Mouse (Mus musculus) E14TG2a.4 (cell line): Measurements from ENCODE around the gene Endog.
"Not testable (repeated sequence)": the region's sequence is repeated elsewhere in the genome, so short reads cannot be mapped to it uniquely, and the experiment has no call there.

ENCODE experiments used
- H3K27me3 ChIP-seq: 2 replicates; pipeline ENCODE4 v1.6.1; 2014; ENCODE audit warnings: low read length, control low read depth; ENCODE audit not compliant: insufficient read depth
- H3K36me3 ChIP-seq: 2 replicates; pipeline ENCODE4 v1.6.1; 2014; ENCODE audit warnings: low read length, control low read depth; ENCODE audit not compliant: insufficient read depth
- H3K4me1 ChIP-seq: replicated peaks from 2 replicates; pipeline ENCODE4 v1.6.1; 2014; ENCODE audit warnings: low read depth, low read length, control low read depth
- H3K4me3 ChIP-seq: replicated peaks from 2 replicates; pipeline ENCODE4 v1.5.1; 2014; ENCODE audit warnings: mild to moderate bottlenecking, low read length
- H3K9me3 ChIP-seq: 2 replicates; pipeline ENCODE4 v1.6.1; 2014; ENCODE audit warnings: low read length, control low read depth
- CTCF ChIP-seq: conservative IDR thresholded peaks from 2 replicates; pipeline ENCODE4 v1.5.1; 2014; ENCODE audit warnings: low read length
- NANOG ChIP-seq: IDR thresholded peaks from 2 replicates; pipeline ENCODE4 v1.6.1; 2014; ENCODE audit warnings: borderline replicate concordance, low read length, mixed read lengths
- POU5F1 ChIP-seq: IDR thresholded peaks from 2 replicates; pipeline ENCODE4 v1.6.1; 2014; ENCODE audit warnings: low read length, borderline replicate concordance

Endog gene

DNA sequence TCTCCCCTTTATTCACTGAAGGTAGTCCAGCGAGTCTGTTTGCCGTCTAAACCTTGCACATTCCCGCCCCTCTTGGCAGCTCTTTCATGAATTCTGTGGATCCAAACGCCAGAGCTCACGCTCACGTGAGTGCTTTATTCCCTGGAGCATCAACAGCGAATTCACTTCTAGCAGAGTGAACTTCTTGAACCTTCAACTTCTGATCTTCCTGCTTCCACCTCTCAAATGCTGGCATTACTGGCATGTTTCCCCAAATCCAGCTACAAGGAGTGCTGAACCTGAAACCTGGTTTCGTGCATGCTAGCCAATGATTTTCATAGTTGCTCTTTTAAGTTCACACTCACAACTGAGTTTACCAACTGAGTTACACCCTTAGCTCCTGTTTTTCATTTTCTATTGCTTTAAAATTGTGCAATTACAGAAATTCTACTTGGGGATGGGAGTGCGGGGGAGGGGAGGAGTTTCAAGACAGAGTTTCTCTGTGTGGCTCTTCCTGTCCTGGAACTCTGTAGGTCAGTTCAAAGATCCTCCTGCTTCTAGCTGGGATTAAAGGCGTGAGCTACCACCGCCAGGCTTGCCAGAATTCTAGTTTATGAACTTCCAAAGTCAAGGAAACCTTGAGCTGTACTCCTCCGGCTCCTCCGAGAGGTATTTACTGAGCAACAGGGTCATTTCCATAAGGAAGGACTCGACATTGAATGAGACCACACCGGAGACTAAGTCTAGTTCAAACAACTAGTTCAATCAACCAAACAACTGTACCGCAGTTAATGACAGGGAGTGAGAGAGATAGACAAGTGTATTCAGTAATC is 38.3 kb upstream of the Endog start:
- peak overlapping the region; percentile 96 for H3K4me3 ChIP-seq
- no peaks in the 10 kb centered on the region for H3K27me3 ChIP-seq
- H3K9me3 ChIP-seq = peaks cover 27% of the 10 kb centered on the region
- no peak for TF ChIP-seq NANOG
- no peak for TF ChIP-seq POU5F1
- no peak for TF ChIP-seq CTCF
- H3K36me3 ChIP-seq = peaks cover 32% of the 10 kb centered on the region
- H3K4me1 ChIP-seq = peaks cover 52% of the 10 kb centered on the region

DNA sequence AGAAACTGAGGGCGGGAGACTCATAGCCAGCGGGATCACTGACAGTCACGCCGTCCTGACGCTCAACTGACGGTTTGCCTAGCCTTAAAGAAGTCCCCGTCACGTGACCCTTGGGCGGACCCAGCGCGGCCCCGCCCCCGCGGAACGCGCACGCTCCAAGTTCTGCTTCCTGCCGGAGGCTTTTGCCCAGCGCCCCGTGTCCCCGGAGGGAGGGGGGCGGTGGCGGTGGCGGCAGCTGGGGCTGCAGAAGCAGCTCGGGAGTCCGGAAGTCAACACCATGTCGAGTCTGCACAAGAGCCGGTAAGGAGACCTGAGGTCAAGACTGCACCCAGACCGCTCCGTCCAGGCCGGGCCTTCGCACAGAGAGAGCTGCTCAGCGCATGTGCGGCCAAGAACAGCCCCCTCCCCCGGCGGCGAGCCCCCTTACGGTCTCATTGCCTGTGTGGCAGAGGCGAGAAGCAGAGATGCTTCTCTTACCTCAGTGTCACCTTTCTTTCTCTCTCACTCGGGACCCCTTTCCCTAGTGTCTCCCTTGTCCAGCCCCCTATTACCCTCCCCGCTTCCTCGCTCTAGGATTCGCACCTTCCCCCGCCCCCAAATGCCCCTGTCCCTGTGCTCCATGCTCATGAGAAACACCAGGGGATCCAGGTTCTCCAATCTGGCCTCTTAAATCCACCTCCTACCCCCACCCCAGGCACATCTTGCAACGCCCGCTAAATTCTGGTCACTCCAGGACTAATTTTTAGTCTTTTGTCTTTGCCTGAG is 37.5 kb upstream of the Endog start, which contains the start of gene Tbc1d13:
Gene Tbc1d13 (plus strand): TSS at position 134 of the 765 bp plus-strand sequence.
- H3K4me3 ChIP-seq = peak within 1 kb of the TSS; percentile 96
- no peak for TF ChIP-seq CTCF
- no peak for TF ChIP-seq POU5F1
- TF ChIP-seq NANOG = no peak
- H3K27me3 ChIP-seq = no peaks in the 10 kb centered on the region
- H3K9me3 ChIP-seq = peaks cover 27% of the 10 kb centered on the region
- peaks cover 40% of the 10 kb centered on the region for H3K36me3 ChIP-seq
- peaks cover 59% of the 10 kb centered on the region for H3K4me1 ChIP-seq

- H3K9me3 ChIP-seq = peaks cover 23% of the 10 kb centered on the region
- H3K4me3 ChIP-seq = peak overlapping the region; percentile 96
- no peak for TF ChIP-seq CTCF
- TF ChIP-seq POU5F1 = no peak
- TF ChIP-seq NANOG = no peak
- peaks cover 44% of the 10 kb centered on the region for H3K36me3 ChIP-seq
- no peaks in the 10 kb centered on the region for H3K27me3 ChIP-seq
- peaks cover 63% of the 10 kb centered on the region for H3K4me1 ChIP-seq
Measured at GRCm38 (mm10) chr2:30134378-30134711, 36.9 kb upstream of the Endog start.

DNA sequence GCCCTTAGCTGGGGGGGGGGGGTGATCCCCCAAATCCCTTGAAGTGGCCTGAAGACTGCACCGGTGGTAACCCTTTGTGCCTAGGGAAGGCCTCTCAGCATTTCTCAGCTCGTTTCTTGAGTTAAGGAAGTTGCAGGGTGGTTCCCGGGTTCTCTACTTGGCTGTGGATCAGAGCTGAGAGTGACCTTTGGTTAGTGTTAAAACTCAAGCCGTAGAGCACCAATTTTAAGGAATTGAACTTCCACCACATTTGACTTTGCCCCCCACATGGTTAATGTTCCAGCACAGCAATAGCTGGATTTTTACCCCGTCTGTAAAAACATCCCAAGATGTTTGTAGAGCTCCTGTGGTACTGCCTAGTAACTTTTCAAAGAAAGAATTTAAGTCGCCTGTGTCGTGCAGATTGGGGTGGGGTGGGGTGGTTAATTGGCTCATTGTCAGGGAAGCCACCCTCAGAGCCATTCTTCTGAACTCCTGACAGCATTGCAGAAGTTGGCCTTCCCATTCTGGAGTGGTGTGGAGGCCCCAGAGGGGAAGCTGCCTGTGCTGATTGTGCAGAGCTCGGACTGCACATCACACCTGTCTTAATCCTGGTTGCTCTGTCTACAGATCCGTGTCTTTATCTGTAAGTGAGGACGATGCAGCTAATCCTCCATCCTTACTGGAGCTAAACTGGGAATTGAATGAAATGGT is 36.2 kb upstream of the Endog start:
- Histone ChIP-seq H3K9me3 (peaks cover 16% of the 10 kb centered on the region), H3K4me3 (peak overlapping the region; percentile 96), H3K4me1 (peaks cover 65% of the 10 kb centered on the region), H3K36me3 (peaks cover 46% of the 10 kb centered on the region), H3K27me3 (no peaks in the 10 kb centered on the region)
- TF ChIP-seq NANOG (peak; percentile 78), POU5F1 (no peak)

DNA sequence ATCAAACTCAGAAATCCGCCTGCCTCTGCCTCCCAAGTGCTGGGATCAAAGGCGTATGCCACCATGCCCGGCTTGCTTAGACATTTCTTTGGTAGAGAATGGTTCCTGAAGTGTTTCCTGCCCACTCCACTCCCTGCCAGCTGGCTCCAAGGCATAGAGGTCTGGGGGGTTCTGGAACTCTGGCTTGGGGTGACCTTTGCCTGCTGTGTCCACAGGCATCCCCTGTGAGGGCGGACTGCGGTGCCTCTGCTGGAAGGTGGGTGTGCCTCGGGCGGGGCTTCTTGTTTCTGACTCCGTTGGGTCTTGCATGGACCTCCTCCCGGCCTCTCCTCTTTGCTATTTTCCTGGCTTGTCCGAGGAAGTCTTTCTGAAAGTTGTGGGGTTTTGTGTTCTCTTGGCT is 34.8 kb upstream of the Endog start:
- Histone ChIP-seq H3K36me3 (peaks cover 60% of the 10 kb centered on the region), H3K27me3 (no peaks in the 10 kb centered on the region), H3K4me1 (peaks cover 79% of the 10 kb centered on the region), H3K9me3 (peaks cover 4% of the 10 kb centered on the region), H3K4me3 (peak overlapping the region; percentile 96)
- no peak for TF ChIP-seq CTCF
- TF ChIP-seq POU5F1 = no peak
- no peak for TF ChIP-seq NANOG

- Histone ChIP-seq H3K36me3 (peaks cover 95% of the 10 kb centered on the region), H3K4me1 (peaks cover 66% of the 10 kb centered on the region)
- H3K9me3 ChIP-seq, H3K27me3 ChIP-seq, H3K4me3 ChIP-seq: not testable (repeated sequence)
Measured at GRCm38 (mm10) chr2:30140021-30140420, 31.3 kb upstream of the Endog start.

GRCm38 (mm10) chr2:30144436-30144835 is 26.9 kb upstream of the Endog start:
- Histone ChIP-seq H3K4me1 (peaks cover 52% of the 10 kb centered on the region), H3K27me3 (no peaks in the 10 kb centered on the region), H3K9me3 (no peaks in the 10 kb centered on the region), H3K4me3 (no peak overlapping the region), H3K36me3 (peaks cover 98% of the 10 kb centered on the region)
- TF ChIP-seq POU5F1 (no peak), NANOG (no peak)

DNA sequence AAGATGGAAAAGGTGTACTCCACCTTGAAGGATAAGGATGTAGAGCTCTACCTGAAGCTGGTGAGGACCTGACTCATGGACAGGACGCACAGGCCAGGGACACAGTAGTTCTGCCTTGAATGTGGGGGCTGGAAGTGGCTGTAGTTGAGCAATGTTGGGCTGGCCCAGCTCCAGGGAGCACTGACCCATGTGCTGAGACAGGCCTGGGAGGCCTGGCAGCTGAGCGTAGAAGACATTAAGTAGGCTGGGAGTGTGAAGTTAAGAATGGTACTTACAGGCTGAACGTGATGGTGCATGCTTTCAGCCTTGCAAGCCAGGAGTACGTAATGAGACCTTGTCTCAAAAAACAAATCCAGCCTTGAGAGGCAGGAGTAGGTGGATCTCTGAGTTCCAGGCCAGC is 23.8 kb upstream of the Endog start:
- Histone ChIP-seq H3K9me3 (no peaks in the 10 kb centered on the region), H3K4me3 (no peak overlapping the region), H3K4me1 (peaks cover 62% of the 10 kb centered on the region), H3K27me3 (no peaks in the 10 kb centered on the region), H3K36me3 (peaks cover 90% of the 10 kb centered on the region)
- TF ChIP-seq NANOG (no peak), POU5F1 (no peak), CTCF (no peak)
